Mouse (Mus musculus): ENCODE measurements around the gene Cpa1. TPM values are rescaled to one million over a fixed set of nuclear protein-coding genes. Genes with fewer than 3 reads are reported as not detected.

The Cpa1 gene
- polyA plus RNA-seq, 1 experiment from 2014 or later: 0.61 TPM

DNA sequence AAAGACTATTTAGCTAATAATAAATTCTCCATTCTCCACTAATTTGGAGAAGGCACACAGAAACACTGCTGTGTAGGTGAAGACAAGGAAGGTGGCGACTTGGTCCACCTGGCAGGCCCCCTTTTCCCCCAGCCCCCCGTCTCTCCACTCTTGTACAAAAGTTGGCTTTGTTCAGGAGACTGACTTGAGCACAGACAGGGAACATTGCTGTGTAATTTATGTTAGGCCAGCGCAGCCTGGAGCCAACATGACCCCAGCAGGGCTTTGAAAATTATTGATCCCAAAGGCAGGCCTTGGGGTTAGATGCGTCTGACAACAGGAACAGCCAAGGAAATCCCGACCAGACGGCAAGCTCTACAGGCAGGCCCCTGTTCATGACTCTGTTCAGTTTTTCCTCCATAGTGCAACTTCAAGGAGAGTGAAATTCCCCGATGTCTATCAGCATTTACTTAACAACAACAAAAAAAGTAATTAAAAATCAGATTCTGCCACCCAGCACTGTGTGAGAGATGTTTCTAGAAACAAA lies 34.6 kb upstream of the Cpa1 start:
- no peaks in the 10 kb centered on the region for H3K27me3 ChIP-seq (ENCODE audit: control insufficient read depth, insufficient read depth, low read length)
- H3K9ac ChIP-seq (replicated peaks; ENCODE audit: low read length): no peak overlapping the region
- H3K36me3 ChIP-seq (ENCODE audit: control insufficient read depth, insufficient read depth, low read length): no peaks in the 10 kb centered on the region
- 79% methylated on average over 7 of the region's 7 CpGs for WGBS
- DNase-seq (no peak), ATAC-seq (ENCODE audit: low FRiP score, low TSS enrichment) (no peak)
- no peak overlapping the region for H3K4me3 ChIP-seq (replicated peaks; ENCODE audit: low read depth, low read length)
- no peak overlapping the region for H3K4me2 ChIP-seq (ENCODE audit: low read length)
- H3K27ac ChIP-seq (replicated peaks; ENCODE audit: low read depth, low read length): no peak overlapping the region
- no peaks in the 10 kb centered on the region for H3K4me1 ChIP-seq (ENCODE audit: control insufficient read depth, insufficient read depth, low read length)
- no peaks in the 10 kb centered on the region for H3K9me3 ChIP-seq (ENCODE audit: control insufficient read depth, low read length)

- DNase-seq (no peak), ATAC-seq (ENCODE audit: low FRiP score, low TSS enrichment) (no peak)
- Histone ChIP-seq H3K4me2 (ENCODE audit: low read length) (no peak overlapping the region), H3K36me3 (ENCODE audit: control insufficient read depth, insufficient read depth, low read length) (no peaks in the 10 kb centered on the region), H3K4me1 (ENCODE audit: control insufficient read depth, insufficient read depth, low read length) (no peaks in the 10 kb centered on the region), H3K4me3 (replicated peaks; ENCODE audit: low read depth, low read length) (no peak overlapping the region), H3K9me3 (ENCODE audit: control insufficient read depth, low read length) (no peaks in the 10 kb centered on the region), H3K9ac (replicated peaks; ENCODE audit: low read length) (no peak overlapping the region), H3K27ac (replicated peaks; ENCODE audit: low read depth, low read length) (no peak overlapping the region), H3K27me3 (ENCODE audit: control insufficient read depth, insufficient read depth, low read length) (no peaks in the 10 kb centered on the region)
- 91% methylated on average over 4 of the region's 4 CpGs for WGBS
Measured at GRCm38 (mm10) chr6:30605111-30605510, 33.9 kb upstream of the Cpa1 start.

GRCm38 (mm10) chr6:30605672-30606071 lies 33.3 kb upstream of the Cpa1 start:
- 87% methylated on average over 5 of the region's 5 CpGs for WGBS

GRCm38 (mm10) chr6:30610710-30611109 lies 28.3 kb upstream of the Cpa1 start, which contains the start of gene Cpa5:
TSS of gene Cpa5 (plus strand) at chr6:30611010.
- Histone ChIP-seq H3K9me3 (ENCODE audit: control insufficient read depth, low read length) (no peaks in the 10 kb centered on the region), H3K4me3 (replicated peaks; ENCODE audit: low read depth, low read length) (no peak within 1 kb of the TSS), H3K9ac (replicated peaks; ENCODE audit: low read length) (no peak within 1 kb of the TSS), H3K4me1 (ENCODE audit: control insufficient read depth, insufficient read depth, low read length) (peaks cover 13% of the 10 kb centered on the region), H3K4me2 (ENCODE audit: low read length) (no peak within 1 kb of the TSS), H3K36me3 (ENCODE audit: control insufficient read depth, insufficient read depth, low read length) (no peaks in the 10 kb centered on the region), H3K27ac (replicated peaks; ENCODE audit: low read depth, low read length) (no peak within 1 kb of the TSS), H3K27me3 (ENCODE audit: control insufficient read depth, insufficient read depth, low read length) (no peaks in the 10 kb centered on the region)
- ATAC-seq (ENCODE audit: low FRiP score, low TSS enrichment): no peak
- WGBS: 95% methylated on average over 7 of the region's 7 CpGs
- no peak for DNase-seq

More at GRCm38 (mm10) chr6:30605672-30606071, 33.3 kb upstream of the Cpa1 start:
- Histone ChIP-seq H3K9me3 (ENCODE audit: control insufficient read depth, low read length) (no peaks in the 10 kb centered on the region), H3K27ac (replicated peaks; ENCODE audit: low read depth, low read length) (no peak overlapping the region), H3K27me3 (ENCODE audit: control insufficient read depth, insufficient read depth, low read length) (no peaks in the 10 kb centered on the region), H3K36me3 (ENCODE audit: control insufficient read depth, insufficient read depth, low read length) (no peaks in the 10 kb centered on the region), H3K9ac (replicated peaks; ENCODE audit: low read length) (no peak overlapping the region), H3K4me2 (ENCODE audit: low read length) (no peak overlapping the region), H3K4me3 (replicated peaks; ENCODE audit: low read depth, low read length) (no peak overlapping the region), H3K4me1 (ENCODE audit: control insufficient read depth, insufficient read depth, low read length) (no peaks in the 10 kb centered on the region)
- ATAC-seq (ENCODE audit: low FRiP score, low TSS enrichment) (no peak), DNase-seq (no peak)

DNA sequence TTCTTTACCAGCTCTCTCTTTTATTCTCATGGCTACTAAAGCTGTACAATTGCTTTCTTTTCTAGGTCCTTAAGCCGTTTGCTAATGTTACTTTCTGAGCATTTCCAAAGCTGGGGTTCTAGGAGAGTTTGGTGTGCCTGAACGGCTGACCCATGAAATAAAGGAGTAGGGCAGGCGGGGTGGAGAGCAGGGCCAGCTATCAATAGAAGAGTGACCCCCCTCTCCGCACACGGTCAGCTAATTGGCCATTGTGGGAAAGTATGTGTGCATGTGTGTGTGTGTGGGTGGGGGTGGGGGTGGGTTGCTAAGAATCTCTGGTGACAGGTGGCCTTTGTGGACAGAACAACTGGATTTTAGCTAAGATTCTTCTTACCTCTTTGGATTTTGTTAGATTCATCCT lies 27.8 kb upstream of the Cpa1 start:
- H3K27me3 ChIP-seq (ENCODE audit: control insufficient read depth, insufficient read depth, low read length): no peaks in the 10 kb centered on the region
- no peak for DNase-seq
- ATAC-seq (ENCODE audit: low FRiP score, low TSS enrichment): no peak
- H3K4me1 ChIP-seq (ENCODE audit: control insufficient read depth, insufficient read depth, low read length): peaks cover 18% of the 10 kb centered on the region
- no peaks in the 10 kb centered on the region for H3K9me3 ChIP-seq (ENCODE audit: control insufficient read depth, low read length)
- H3K4me2 ChIP-seq (ENCODE audit: low read length): no peak overlapping the region
- no peak overlapping the region for H3K4me3 ChIP-seq (replicated peaks; ENCODE audit: low read depth, low read length)
- no peak overlapping the region for H3K9ac ChIP-seq (replicated peaks; ENCODE audit: low read length)
- 29% methylated on average over 5 of the region's 5 CpGs for WGBS
- no peak overlapping the region for H3K27ac ChIP-seq (replicated peaks; ENCODE audit: low read depth, low read length)
- no peaks in the 10 kb centered on the region for H3K36me3 ChIP-seq (ENCODE audit: control insufficient read depth, insufficient read depth, low read length)

GRCm38 (mm10) chr6:30614251-30614650 lies 24.8 kb upstream of the Cpa1 start:
- peaks cover 48% of the 10 kb centered on the region for H3K4me1 ChIP-seq (ENCODE audit: control insufficient read depth, insufficient read depth, low read length)
- WGBS: 71% methylated on average over 6 of the region's 6 CpGs
- DNase-seq (no peak), ATAC-seq (ENCODE audit: low FRiP score, low TSS enrichment) (no peak)
- no peaks in the 10 kb centered on the region for H3K27me3 ChIP-seq (ENCODE audit: control insufficient read depth, insufficient read depth, low read length)
- H3K4me2 ChIP-seq (ENCODE audit: low read length): no peak overlapping the region
- no peak overlapping the region for H3K9ac ChIP-seq (replicated peaks; ENCODE audit: low read length)
- H3K27ac ChIP-seq (replicated peaks; ENCODE audit: low read depth, low read length): no peak overlapping the region
- H3K9me3 ChIP-seq (ENCODE audit: control insufficient read depth, low read length): no peaks in the 10 kb centered on the region
- H3K4me3 ChIP-seq (replicated peaks; ENCODE audit: low read depth, low read length): no peak overlapping the region
- H3K36me3 ChIP-seq (ENCODE audit: control insufficient read depth, insufficient read depth, low read length): no peaks in the 10 kb centered on the region

GRCm38 (mm10) chr6:30615741-30616140 lies 23.3 kb upstream of the Cpa1 start:
- Histone ChIP-seq H3K9ac (replicated peaks; ENCODE audit: low read length) (no peak overlapping the region), H3K27me3 (ENCODE audit: control insufficient read depth, insufficient read depth, low read length) (no peaks in the 10 kb centered on the region), H3K9me3 (ENCODE audit: control insufficient read depth, low read length) (no peaks in the 10 kb centered on the region), H3K36me3 (ENCODE audit: control insufficient read depth, insufficient read depth, low read length) (no peaks in the 10 kb centered on the region), H3K4me3 (replicated peaks; ENCODE audit: low read depth, low read length) (no peak overlapping the region), H3K4me2 (ENCODE audit: low read length) (no peak overlapping the region), H3K4me1 (ENCODE audit: control insufficient read depth, insufficient read depth, low read length) (peaks cover 49% of the 10 kb centered on the region), H3K27ac (replicated peaks; ENCODE audit: low read depth, low read length) (no peak overlapping the region; the same call in 1 of the 2 replicates)
- no peak for ATAC-seq (ENCODE audit: low FRiP score, low TSS enrichment)
- WGBS: 6% methylated on average over 4 of the region's 4 CpGs
- DNase-seq: no peak

- Histone ChIP-seq H3K4me1 (ENCODE audit: control insufficient read depth, insufficient read depth, low read length) (peaks cover 44% of the 10 kb centered on the region), H3K27ac (replicated peaks; ENCODE audit: low read depth, low read length) (peak overlapping the region; percentile 88), H3K36me3 (ENCODE audit: control insufficient read depth, insufficient read depth, low read length) (no peaks in the 10 kb centered on the region), H3K9me3 (ENCODE audit: control insufficient read depth, low read length) (no peaks in the 10 kb centered on the region), H3K4me2 (ENCODE audit: low read length) (no peak overlapping the region), H3K9ac (replicated peaks; ENCODE audit: low read length) (no peak overlapping the region; the same call in 1 of the 2 replicates), H3K4me3 (replicated peaks; ENCODE audit: low read depth, low read length) (no peak overlapping the region), H3K27me3 (ENCODE audit: control insufficient read depth, insufficient read depth, low read length) (no peaks in the 10 kb centered on the region)
- WGBS: 2% methylated on average over 8 of the region's 8 CpGs
- peak; percentile 57 for DNase-seq
- ATAC-seq (ENCODE audit: low FRiP score, low TSS enrichment): no peak
Measured at GRCm38 (mm10) chr6:30616491-30616941, 22.5 kb upstream of the Cpa1 start.

Measured in midbrain, embryonic 14.5 days (tissue).